Mouse (Mus musculus) gastrocnemius, postnatal 4 days (tissue): ENCODE data around the gene Gm49340. TPM values are rescaled to one million over a fixed set of nuclear protein-coding genes. Genes with fewer than 3 reads are reported as not detected.

Experiments
- total RNA-seq, 2 experiments: library from RNA; stranded (reverse); gene quantifications; 2 replicates each; pipeline ENCODE4 v1.2.3; 2021

Gene Gm49340
- total RNA-seq, 2 experiments from 2014 or later = not detected

Other genes starting within 250 kb of the Gm49340 start
- gene Itgae, start 239.2 kb upstream of the Gm49340 start, total RNA-seq = under 1 TPM; 0.07 to 0.16 TPM
- gene Haspin, start 191.4 kb upstream of the Gm49340 start, total RNA-seq = 1 to 10 TPM; 2.9 to 3.0 TPM
- gene P2rx5, start 169.3 kb upstream of the Gm49340 start, total RNA-seq = 1 to 10 TPM; 6.2 to 7.1 TPM
- gene Emc6, start 152.7 kb upstream of the Gm49340 start, total RNA-seq = 10 to 100 TPM; 60.1 to 67.3 TPM
- 10 to 100 TPM; 52.8 to 57.5 TPM for gene Tax1bp3, start 152.7 kb upstream of the Gm49340 start, total RNA-seq
- gene Ctns, start 130.7 kb upstream of the Gm49340 start, total RNA-seq = 10 to 100 TPM; 13.8 to 14.0 TPM
- 1 to 10 TPM; 1.7 to 2.1 TPM for gene Shpk, start 130.3 kb upstream of the Gm49340 start, total RNA-seq
- gene Trpv1, start 95.4 kb upstream of the Gm49340 start, total RNA-seq = under 1 TPM; 0.31 to 0.52 TPM
- gene Trpv3, start 62.4 kb upstream of the Gm49340 start, total RNA-seq = under 1 TPM in 1 of 2 experiments, not detected in 1; 0.05 TPM
- gene Aspa, start 145 bp upstream of the Gm49340 start, total RNA-seq = 1 to 10 TPM; 2.1 to 2.4 TPM
- not detected for gene Spata22, start within 50 bp of the Gm49340 start, total RNA-seq
- gene Olfr20, start 21.0 kb downstream of the Gm49340 start, total RNA-seq = not detected
- not detected for gene Olfr376, start 41.5 kb downstream of the Gm49340 start, total RNA-seq
- gene Olfr1, start 69.9 kb downstream of the Gm49340 start, total RNA-seq = not detected
- gene Olfr378, start 98.7 kb downstream of the Gm49340 start, total RNA-seq = not detected
- gene Olfr380, start 127.8 kb downstream of the Gm49340 start, total RNA-seq = not detected
- not detected for gene Olfr381, start 161.9 kb downstream of the Gm49340 start, total RNA-seq
- not detected for gene Olfr382, start 187.5 kb downstream of the Gm49340 start, total RNA-seq